Mouse (Mus musculus) hindlimb bud, embryonic 11.5 days (tissue): ENCODE measurements around the gene Spata2.

ENCODE experiments used
- DNase-seq: peaks from one replicate; pipeline ENCODE4 v3.0.0-alpha.2; 2012; ENCODE audit warnings: low read depth, low spot score; ENCODE audit errors: extremely low spot score

Spata2 gene

DNA sequence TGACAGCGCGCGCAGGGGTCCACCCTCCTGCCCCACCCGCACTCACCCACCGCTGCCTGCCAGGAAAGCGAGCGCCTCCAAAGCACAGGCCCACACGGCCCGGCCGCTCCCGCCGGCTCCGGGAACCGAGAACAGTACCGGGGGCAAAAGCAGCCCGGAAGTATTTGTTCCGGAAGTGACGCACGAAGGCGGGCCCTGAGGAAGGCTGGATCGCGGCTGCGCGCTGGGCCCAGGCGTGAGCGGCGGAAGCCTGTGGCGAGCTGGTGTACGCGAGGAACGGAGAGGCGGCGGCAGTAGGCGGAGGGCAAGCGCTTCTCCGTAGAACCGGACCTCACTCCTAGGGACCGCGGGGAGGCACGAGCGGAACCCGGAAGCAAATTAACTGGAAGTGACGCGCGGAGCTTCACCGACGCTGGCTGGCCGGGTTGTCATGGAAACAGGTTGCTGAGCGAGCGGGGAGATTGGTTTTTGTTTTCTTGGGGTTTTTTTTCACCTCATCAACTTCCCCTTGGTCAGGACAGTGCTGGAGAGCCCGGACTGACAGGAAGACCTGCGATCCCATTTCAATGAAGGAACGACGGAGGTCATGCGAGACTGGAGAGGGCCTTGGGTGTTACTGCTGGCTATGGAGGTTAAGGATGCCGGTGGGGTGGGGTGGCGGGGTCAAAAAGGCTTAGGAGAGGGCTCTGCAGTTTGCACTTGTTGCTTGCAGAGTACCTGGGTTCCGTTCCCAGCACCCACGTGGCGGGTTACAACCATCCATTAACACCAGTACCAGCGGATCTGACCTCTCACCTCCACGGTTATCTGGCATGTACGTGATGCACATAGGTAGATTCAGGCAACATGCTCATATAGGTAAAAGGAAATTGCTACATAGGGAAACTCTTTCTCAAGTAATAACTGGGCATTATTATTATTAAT is at the start of gene Spata2:
Gene Spata2, minus strand, starts transcription at position 175 of the 924 bp plus-strand sequence.
- peak; percentile 35 for DNase-seq

DNA sequence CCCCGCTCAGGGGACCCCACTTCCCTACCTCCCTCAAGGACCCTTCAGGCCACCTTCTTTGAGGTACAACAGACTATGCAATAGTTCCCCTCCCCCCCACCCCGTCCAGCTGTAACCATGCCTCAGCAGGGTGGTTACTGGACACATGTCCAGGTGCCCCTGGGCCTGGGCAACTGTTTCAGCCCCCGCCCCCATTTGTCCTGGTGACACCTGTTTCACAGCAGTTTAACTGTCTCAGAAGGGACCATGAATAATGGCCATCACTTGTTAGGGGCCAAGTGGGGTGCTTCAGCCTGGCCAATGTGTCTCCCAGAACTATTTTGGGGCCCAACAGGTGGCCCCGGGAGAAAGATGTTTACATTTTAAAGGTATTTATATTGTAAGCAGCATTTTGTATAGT is 49.7 kb upstream of the Spata2 start:
- no peak for DNase-seq

DNA sequence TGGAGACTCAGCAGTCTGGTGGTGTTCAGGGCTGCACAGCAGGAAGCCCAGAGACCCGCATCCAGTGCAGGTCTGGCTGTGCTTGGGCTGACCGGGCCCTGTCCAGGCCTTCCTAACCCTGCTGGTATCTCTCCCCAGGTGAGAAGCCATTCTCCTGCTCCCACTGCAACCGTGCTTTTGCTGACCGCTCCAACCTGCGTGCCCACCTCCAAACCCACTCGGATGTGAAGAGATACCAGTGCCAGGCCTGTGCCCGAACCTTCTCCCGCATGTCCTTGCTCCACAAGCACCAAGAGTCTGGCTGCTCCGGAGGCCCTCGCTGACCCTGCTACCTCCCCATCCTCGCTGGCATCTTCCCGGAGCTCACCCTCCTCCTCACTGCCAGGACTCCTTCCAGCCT is 49.1 kb upstream of the Spata2 start:
- DNase-seq: no peak

DNA sequence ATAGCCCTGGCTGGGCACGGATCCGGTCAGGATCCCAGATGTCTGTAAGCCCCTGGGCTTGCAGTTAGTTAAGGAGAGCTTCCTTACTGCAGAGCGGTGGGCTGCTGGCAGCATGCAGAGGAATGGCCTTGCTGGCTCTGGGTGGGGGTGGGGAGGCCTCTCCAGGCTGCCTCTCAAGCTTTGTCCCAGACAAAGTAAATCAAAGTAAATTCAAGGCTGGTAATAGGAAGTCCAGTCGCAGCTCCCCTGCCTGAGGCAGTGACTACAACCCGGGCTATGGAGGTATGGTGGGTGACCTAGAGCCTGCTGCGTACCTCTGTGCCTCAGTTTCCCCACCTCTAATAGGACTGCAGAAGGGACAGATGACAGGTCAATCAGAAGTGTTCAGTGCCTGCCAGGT is 48.6 kb upstream of the Spata2 start:
- DNase-seq: no peak

DNA sequence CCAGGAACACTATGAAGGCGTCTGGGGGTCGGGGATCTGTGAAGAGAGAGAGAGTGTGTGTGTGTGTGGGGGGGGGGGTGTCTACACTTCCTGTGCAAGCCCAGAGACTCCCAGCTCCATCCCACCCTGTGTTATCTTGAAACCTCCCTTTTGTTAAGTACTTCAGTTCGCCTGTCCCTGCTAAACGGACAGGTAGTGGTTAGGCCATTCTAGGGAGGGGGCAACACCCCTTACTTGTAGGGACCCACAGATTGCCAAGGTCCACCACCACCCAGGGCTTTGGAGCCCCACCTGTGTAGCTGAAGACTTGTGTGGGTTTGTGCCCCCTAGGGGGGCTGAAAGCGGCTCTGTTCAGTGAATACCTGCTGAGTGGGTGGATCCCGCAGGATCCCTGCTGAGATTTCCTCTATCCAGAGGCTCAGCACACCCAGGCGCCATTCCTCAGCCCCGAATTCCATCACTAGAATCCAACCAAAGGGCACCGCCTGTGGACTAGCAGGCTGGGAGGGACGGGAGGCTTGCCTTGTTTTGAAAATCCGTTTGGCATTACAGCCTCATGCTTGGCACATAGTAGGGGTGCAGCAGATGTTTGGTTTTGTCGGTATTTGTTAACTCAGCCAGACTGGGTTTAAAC is 47.9 kb upstream of the Spata2 start:
- no peak for DNase-seq

DNA sequence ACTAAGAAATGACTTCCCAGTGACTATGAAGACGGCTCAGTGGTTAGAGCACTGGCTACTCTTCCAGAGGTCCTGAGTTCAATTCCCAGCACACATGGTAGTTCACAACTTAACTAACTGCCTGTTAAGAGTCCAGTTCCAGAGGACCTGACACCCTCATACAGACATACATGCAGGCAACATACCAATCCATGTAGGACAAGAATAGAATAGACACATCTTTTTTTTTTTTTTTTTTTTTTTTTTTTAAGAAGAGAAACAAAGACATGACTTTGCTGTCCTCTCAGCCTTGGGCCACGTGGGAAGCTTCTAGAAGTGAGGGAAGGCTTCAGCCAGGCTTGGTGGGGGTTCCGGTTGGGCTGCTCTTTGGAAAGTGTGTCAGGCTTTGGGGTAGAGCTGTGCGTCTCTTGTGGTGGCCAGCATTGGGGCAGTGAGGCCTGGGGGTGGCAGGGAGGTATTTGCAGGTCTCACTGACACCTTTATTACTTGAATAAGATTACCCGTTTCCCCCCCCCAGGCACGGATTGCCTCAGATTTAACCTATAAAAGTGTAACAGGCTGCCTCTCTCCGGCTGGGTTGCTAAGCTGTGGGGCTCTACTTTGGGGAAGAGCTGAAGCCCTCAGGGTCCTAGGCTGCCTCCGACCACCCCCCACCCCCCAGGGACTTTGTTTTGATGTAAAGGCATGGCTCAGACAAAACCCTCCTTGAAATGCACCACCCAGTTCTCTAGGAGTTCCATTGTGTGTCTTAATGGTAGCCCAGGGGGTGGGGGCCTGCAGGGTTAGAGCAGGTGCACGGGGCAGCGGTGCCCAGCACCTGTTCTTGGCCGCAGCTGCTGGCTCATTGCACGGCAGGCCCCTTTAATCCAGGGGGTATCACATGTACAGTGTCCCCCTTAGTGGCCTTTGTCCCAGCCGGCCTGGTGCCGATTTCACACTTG is 47.1 kb upstream of the Spata2 start:
- DNase-seq: no peak

DNA sequence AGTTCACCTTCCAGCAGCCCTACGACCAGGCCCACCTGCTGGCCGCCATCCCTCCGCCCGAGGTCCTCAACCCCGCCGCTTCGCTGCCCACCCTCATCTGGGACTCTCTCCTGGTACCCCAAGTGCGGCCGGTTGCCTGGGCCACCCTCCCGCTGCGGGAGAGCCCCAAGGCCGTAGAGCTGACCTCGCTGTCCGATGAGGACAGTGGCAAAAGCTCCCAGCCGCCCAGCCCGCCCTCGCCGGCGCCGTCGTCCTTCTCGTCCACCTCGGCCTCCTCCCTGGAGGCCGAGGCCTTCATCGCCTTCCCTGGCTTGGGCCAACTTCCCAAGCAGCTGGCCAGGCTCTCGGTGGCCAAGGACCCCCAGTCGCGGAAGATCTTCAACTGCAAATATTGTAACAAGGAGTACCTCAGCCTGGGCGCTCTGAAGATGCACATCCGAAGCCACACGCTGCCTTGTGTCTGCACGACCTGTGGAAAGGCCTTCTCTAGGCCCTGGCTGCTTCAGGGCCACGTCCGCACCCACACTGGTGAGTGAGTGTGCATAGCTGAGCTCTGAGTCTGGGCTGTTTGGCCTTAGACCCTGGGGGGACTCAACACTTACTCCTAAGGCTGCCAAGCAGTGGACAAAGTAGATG is 46.1 kb upstream of the Spata2 start:
- no peak for DNase-seq

DNA sequence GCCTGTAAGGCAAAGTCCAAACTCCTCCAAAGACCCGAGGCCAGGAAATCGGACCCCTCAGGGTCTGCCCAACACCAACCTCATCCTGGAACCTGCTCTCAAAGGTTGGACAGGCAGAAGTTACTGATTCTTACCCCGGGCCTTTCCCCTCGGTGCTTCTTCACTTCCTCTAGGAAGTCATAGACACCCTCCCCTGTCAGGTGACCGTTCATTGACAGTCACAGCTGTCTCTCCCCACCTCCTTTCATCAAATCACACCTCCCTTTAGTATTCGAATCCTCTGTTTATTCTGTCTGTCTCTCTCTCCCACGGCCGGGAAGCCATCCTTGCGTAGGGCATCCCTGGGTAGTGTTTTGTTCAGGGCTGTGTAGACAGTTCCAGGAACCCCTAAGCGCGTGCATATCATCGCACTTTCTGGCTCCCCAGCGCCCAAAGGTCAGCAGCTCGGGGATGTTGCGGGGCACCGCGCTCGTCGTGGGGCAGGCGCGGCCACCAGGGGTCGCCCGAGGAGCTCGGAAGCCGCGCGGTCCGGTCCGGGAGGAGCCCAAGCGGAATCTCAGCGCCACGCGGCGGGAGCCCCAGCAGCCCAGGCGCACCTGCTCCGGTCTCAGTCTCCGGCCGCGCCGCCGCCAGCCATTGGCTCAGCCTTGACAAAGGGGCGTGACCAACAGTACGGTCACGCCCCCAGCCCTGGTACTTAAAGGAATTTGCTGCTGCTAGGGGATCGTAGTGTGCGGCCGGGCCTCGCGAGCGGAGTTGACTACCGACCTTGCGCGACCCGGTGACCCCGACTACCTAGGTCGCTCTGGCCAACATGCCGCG is 45.0 kb upstream of the Spata2 start, which contains the start of gene Snai1:
Gene Snai1, plus strand, starts transcription at position 720 of the 822 bp plus-strand sequence.
- peak; percentile 87 for DNase-seq

DNA sequence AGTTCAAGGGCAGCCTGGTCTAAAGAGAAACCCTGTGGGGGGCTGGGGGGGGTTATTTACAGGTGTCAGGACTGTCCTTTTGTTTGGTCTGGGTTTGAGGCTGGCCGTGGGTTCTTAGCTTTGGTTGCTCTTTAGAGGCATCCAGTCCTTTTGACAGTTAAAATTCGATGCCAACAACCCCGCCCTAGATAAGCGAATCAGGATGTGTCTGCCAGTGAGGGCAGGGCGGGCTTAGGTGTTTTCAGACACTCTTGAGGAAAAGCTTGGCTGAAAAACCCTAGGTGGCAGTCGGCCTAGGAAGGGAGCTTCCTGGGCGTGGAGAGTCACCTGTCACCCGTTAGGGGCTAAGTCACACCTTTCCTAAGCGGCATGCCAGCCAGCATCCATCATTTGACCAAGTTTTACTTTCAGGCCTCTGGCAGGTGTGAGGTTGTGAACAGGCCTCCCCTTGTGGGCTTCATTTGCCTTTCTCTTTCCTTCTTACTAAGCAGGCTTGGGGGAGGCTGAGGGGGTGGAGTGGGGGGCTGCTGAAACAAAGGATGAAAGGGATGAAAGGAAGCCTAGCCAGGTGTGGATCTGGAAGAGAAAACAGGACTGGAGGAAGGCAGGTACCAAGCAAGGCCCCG is 43.7 kb upstream of the Spata2 start:
- DNase-seq: no peak

DNA sequence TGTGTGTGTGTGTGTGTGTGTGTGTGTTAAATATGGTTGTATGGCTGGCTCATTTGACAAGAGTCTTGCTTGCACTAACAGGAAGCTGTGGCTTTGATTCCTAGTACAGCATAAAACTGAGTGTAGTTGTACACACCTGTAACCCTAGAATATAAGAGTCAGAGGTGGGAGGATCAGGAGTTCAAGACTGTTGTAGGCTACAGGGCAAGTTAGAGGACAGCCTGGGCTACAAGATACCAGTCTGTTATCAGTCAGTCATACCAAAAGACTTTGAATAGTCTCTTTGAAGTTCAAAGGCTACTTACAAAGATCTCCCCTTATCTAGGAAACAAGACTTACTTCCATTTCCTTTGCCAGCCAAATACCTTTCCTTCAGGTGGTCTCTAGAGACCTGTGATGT is 41.2 kb upstream of the Spata2 start:
- DNase-seq: no peak

DNA sequence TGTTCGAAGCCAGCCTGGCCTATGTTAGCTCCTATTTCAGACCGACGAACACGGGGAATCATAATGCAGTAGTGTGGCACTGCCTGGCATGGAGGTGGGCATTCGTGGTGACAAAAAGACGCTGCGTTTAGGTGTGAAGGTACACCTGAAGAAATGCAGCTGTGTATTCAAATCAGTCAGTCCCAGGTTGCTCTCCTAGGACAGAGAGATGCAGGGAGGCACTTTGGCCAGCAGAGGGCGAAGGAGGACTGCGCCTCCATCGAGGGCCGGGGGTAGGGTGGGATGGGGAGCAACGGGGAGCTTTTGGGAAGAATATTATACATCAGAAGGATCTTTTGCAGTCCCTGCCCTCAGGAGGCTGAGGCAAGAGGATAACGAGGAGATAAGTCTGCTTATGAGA is 39.4 kb upstream of the Spata2 start:
- no peak for DNase-seq

DNA sequence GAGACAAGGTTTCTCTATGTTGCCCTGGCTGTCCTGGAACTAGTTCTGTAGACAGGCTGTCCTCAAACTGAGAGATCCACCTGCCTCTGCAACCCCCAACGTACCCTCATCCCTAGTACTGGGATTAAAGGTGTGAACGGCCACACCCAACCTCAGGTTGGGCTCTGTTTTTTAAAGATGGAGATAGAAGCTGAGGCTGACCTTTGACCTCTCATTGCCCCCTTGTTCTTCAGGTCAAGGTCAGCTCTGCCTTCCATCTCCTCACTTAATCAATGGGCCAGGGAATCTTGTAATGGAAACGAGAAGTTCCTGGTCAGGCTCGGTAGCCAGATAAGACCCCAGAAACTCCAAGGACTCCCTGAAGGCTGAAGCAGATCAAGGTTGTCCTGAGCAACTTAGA is 37.8 kb upstream of the Spata2 start:
- no peak for DNase-seq

DNA sequence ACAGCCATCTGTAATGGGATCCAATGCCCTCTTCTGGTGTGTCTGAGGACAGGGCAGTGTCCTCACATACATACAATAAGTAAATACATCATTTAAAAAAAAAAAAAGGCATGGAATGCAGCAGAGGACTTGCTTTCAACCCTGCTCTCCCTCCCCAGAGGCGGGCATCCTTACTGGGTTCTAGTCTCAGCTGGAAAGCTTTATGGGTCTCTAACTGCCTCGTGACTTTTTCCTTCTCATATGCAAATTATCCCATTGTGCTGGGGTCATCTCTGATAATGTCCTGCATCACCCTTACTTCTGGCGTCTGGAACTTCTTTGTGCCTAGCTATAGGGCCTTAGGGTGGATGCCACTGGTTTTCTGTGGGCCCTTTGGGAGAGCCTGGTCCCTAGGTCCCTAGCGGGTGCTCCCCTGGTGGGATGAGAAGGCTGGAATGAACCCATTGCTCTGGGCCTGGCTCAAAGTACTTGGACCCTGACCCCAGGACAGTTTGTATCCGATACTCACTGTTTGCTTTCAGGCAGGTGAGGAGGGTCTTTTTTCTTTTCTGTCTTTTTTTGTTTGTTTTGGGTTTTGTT is 37.3 kb upstream of the Spata2 start:
- no peak for DNase-seq

DNA sequence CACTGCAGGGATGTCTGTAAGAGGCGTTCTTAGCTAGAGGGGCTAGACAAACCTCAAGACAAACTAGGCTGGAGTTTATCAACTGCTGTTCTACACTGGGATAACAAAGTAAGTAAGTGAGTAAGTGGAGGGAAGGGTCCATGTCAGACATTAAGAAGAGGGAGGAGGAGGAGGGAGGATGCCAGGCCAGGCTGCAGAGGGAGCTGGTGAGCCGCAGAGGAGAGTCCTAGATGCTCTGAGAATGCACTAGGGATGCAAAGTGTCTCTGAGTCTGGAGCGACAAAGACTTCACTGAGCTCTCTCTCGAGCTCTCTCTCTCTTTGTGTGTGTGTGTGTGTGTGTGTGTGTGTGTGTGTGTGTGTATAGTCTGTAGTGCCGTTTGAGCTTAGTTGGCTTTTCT is 35.6 kb upstream of the Spata2 start:
- DNase-seq: no peak

DNA sequence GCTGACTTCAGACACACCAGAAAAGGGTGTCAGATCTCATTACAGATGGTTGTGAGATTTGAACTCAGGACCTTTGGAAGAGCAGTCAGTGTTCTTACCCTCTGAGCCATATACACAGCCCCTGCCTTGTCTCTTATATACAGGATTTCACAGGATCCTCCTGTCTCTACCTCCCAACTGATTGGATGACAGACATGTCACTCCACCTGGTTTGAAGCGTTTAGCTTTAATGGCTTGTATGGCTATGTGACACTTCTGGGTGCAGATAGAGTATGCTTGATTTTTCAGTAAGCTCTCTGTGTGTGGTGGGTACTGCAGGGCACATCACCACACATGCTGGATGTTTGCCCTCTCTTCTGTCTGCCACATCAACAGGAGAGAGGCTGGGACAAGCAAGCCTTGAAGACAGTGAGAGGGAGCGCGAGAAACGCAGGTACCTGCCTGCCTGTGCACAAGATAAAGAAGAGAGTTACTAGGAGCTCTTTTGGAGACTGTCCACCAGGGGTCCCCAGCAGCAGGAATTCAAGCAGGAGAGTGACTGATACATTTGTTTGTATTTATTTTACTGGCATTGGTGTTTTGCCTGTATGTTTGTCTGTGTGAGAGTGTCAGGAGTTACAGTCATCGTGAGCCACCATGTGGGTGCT is 27.0 kb upstream of the Spata2 start:
- DNase-seq: no peak

DNA sequence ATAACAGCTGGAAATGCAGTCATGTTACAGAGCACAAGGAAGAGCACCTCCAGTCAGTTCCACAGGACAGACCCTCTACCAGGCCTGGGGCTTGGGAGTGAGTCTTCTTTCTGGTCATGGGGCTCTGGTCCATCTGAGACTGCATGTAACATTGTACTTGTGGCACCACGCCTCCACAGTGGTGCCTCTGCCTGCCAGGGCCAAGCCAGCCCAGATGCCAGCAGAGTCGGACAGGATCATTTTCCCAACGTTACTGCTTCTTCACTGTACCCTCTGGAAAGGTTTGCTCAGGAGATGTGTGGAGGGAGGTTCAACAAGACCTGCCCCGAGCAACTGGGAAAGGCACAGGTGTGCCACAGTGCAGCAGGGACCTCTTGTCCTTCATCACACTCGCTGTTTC is 23.0 kb upstream of the Spata2 start:
- DNase-seq: no peak

DNA sequence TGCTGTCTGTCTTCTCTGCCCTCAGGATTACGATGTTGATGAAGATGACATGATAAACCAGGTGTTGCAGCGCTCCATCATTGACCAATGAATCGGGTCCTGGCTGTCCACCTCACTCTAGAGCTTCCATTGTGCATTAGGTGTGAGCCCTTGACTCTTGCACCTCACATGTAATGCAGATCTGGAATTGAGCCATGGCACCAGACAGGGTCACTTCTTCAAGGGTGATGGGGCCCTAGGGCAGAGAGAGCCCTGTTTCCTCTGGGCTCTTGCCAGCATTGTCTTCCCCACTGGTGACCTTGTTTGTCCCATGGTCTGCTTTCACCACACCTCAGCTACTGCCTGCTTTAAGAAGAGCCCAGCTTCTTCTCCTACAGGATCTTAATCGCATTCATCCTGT is 22.0 kb upstream of the Spata2 start:
- no peak for DNase-seq

DNA sequence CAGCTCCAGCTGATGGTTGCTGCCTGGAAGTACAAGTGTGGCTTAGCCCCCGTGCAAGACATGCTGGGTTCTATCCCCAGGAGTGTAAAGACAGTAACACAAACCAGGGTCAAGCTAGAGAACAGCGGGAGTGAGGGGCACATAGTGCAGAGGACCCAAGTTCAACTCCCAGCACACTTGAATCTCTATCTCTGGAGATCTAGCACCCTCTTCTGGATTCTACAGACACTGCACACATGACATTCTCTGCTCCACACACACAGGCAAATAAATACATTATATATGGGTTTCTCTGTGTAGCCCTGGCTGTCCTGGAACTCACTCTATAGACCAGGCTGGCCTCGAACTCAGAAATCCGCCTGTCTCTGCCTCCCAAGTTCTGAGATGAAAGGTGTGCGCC is 20.3 kb upstream of the Spata2 start:
- no peak for DNase-seq

DNA sequence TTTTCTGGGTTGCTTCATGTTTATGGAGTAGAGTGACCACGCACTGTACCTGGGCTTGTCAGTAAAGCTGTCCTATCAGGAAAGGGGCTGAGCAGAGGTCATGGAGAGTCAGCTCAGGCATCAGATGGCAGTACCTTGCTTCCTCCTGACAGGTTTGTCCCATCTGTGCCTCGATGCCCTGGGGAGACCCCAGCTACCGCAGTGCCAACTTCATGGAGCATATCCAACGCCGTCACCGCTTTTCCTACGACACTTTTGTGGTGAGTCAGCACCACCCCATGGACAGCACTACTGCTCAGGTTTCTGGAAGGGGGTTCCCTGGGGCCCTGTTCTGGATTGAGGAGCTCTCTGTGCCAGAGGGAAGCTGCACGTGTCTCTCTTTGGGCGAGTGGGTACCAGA is 19.7 kb upstream of the Spata2 start:
- DNase-seq: no peak
